Mouse (Mus musculus): Measurements from ENCODE around the gene Txn1.
A peak's percentile ranks its signal among the peaks of the same experiment; 100 is the strongest.

Txn1 gene

GRCm38 (mm10) chr4:57937292-57937691 is 18.9 kb downstream of the Txn1 start:
- no peak for DNase-seq

GRCm38 (mm10) chr4:57934181-57934580 is 22.0 kb downstream of the Txn1 start:
- no peak for DNase-seq

- peak in 1 of 2 experiments; percentile 34 for DNase-seq
These were observed 25.5 kb downstream of the Txn1 start for GRCm38 (mm10) chr4:57930559-57931170.

DNA sequence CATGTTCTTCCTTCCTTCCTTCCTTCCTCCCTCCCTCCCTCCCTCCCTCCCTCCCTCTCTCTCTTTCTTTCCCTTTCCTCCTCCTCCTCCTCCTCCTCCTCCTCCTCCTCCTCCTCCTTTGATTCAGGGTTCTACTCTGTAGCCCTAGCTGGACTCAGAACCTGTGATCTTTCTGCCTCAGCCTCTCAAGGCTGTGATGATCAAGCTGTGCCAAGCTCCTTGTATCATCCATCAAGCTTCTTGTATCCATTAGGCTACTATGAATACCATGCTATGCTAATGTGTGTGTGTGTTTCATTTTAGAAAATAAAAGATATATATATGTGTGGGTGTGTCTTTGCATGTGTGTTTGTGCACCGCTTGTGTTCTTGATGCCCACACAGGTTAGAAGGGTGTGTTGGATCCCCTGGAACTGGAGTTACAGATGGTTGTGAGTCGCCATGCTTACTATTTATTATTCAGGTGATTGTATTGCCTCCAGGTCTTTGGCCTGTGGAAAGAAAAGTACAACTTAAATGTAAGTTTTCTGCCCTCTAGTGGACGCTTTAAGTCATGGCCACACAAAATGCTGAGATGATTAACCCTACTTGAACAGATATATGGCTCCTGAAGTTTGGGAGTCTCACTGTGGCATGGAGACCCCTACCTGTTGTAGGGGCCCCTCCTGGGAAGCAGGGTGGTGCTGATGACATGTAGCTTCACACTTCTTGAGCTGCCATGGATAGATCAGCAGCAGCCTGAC is 28.6 kb downstream of the Txn1 start:
- DNase-seq = no peak

- no peak for DNase-seq
These were observed 31.6 kb downstream of the Txn1 start for GRCm38 (mm10) chr4:57924556-57925071.

DNA sequence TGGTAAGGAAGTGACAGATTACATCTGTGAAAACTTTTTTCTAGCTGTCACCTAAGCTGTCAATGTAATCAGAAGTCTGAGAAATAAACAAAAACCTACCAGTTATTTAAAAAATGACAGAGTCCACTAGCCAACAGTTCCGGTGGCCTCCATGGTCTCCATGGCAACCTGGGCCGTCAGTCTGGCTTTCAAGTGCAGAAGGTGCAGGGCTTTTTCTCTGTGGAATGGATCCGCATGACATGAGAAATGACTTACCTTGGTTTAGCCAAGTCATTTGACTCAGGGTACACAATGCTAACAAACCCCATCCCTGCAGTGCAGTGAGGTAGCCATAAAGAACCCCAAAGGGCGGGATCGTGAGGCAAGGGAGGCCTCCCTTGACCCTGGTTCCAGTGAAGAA is 34.0 kb downstream of the Txn1 start:
- no peak for DNase-seq

DNA sequence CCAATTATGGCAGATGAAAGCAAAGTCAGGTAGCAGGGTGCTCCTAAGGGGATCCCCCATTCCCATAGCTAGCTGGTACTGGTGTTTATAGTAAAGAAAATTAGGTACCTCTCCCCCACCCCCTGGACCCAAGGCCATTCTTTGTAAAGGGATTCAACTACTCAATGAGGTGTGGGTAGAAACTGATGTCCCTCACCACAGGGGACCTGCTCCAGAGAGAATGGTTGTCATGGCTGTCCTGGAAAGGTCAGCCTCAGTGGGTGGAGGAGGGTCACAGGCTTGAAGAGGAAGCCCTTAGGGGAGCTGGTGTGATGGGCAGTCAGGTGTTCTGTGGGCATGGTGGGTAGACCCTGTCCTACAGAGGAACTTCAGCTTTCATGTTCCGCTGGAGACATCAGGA is 35.7 kb downstream of the Txn1 start:
- DNase-seq = no peak

- no peak for DNase-seq
These were observed 36.5 kb downstream of the Txn1 start for GRCm38 (mm10) chr4:57919494-57920423.

GRCm38 (mm10) chr4:57916711-57917110 is 39.5 kb downstream of the Txn1 start:
- DNase-seq = no peak

DNA sequence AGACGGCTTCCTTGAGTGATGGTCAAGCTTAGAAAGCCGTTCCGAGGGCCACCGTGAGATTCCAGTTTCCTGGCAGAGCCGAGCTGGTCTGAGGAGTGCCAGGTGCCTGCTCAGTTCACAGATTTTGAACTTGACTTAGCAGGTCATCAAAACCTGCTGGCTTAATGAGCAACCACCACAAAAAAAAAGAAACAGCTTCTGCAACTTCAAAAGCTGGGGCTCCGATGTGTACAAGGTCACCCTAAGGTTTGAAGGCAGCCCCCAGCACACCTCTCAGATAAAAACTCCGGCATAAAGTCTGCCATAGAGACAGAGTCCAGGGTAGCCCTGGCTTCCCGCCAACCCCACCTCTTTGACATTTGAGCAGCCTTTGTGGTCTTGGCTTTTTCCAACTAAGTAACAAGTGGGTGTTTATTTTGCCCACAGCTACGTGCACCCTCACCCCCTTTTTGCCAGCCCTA is 40.0 kb downstream of the Txn1 start, which contains the start of gene D630039A03Rik:
D630039A03Rik (minus strand) TSS at position 97 of the 461 bp plus-strand sequence.
- peak; percentile 44 to 49 for DNase-seq

GRCm38 (mm10) chr4:57915216-57915965 is 40.8 kb downstream of the Txn1 start:
- DNase-seq = peak; percentile 58 to 74

DNA sequence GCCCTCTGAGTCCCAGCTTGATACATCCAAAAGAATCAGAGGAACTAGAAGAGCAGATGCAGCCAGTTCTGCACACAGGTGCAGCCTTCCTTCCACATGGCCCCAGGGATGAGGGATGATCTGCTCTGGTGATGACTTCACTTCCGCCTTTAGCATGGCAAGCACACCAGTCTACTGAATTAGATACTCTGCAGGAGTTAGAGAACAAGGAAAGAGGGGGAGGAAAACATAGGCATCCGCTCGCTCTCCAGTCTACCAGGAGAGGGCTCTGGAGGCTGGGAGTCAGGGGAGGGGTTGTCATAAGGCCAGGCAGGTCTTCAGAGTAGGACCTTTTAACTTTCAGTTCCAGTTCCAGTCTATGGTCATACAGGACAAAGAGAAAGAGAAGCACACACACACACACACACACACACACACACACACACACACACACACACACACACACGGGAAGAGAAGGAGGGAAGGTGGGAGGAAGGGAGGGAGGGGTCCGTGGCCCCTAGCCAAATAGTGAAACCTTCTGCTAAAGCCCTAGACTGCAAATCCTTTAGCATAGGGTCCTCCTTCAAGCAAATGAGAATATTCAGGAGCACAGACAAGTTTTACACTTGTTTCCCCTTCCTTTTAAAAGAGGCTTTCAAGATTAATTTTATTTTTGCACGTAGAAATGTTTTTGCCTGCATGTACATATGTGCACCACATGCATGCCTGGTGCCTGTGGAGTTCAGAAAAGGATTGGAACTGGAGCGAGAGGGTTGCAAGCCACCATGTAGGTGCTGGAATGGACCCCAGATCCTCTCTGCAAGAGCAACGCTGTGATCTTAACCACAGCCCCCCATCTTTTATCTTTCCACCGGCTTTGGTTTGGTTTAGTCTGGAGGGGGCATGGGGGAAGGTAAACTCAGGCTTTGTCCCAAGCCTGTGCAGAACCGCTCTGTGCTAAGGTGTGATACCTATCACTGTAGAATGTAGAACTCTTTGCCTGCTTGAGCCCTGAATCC is 41.7 kb downstream of the Txn1 start:
- no peak for DNase-seq

GRCm38 (mm10) chr4:57913021-57913420 is 43.2 kb downstream of the Txn1 start:
- DNase-seq = no peak

DNA sequence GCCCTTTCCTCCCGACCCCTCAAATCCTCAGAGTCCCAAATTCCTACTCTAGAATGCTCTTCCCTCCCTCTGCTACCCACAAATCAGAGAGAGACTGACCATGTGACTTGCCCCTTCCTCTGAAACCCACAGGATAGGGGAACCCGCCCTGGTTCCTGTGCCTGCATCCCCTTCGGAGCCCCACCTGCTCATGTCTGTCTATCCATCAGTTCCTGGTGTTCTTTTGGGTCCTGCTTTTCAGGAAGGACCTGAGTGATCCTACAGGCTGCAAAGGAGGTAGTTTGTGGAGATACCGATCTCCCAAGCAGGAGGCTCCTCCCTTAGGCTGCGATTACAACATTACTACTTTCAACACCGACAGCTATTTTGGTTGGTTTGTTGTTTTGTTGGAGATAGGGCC is 47.4 kb downstream of the Txn1 start:
- DNase-seq = no peak

- no peak for DNase-seq
These were observed 49.5 kb downstream of the Txn1 start for GRCm38 (mm10) chr4:57906708-57907107.

DNA sequence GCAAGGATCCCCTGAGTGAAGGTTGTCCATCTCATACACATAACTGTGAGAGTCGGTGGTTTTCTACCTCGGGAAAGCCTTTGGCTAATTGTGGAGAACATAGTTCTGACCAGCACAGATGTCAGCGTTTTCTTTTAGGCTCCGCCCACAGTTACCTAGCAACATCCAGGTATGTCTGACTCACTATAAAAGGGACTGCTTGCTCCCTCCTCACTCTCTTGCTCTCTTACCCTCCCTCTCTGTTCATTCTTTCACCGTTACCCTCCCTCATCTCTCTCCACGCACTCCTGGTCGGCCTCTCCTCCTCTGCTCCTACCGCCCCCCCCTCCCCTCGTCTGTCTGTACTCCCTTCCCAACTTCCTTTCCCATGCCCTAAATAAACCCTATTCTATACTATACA is 51.6 kb downstream of the Txn1 start:
- DNase-seq = no peak

DNA sequence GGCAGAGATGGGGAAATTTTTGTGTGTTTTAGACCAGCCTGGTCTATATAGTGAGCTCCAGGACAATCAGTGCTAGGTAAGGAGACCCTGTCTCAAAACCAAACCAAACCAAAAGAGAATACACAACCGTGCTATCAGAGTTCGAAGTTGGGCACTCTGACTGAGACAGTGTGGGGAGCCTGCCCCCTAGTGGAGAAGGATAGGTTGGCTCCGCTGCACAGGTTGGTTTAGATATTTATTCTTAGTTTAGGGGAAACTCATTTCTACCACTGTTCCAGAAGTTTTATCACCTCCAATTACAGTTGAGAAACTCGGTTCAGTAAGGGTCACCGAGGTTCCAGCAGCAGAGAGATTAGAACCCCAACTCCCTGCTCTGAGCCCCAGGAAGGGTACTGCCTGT is 52.0 kb downstream of the Txn1 start:
- DNase-seq = peak; percentile 39 to 73

DNA sequence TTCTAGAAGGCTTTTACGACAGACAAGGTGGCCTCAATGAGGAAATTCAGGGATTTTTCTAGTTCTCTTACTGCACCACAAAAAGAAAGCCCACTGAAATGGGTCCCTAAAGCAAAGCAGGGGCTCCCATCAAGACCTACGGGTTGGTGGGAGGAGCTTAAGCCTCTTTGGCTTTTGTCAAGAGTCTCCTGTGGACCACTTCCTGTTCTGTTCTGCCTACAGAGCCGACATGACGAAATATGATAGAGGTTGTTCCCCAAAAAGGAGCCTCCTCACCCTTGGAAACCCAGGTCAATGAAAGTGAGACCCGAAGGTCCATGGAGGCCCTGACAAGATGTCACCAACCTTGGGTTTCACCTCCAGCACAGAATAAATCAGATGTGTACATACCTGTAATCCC is 53.6 kb downstream of the Txn1 start:
- DNase-seq = no peak

DNA sequence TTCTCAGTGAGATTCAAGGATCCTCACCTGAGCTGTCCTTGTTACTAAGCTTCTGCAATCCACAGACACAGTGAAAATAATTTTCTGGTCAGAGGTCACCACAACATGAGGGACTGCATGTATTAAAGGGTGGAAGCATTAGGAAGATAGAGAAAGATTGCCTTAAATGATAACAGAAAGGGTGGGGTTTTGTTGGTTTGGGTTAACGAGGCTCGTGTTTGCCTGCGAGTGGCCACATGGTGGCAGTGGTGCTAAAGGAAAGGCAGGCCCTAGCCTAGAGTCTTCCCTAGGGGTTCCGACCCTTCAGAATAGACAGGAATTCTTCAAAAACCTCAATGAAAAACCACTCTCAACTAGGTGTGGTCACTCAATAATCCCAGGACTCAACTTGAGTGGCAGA is 55.0 kb downstream of the Txn1 start:
- peak; percentile 55 to 64 for DNase-seq

DNA sequence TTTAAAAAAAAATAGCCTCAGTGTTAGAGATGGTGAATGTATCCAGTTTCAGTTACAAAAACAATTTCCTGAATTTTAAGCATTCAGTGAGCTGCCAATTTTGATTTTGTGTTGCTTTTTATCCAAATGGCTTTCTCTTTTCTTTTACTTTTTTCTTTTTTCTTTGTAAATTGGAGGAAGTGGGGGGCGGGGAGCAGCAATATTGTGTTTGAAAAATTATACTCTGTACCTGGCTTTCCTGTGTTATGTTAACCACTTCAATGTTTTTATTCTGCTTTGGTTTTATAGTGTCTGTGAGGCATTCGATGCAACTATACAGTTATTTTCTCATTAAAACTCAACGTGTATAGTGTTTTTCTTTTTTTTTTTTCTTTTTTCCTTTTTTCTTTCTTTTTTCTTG is 59.6 kb downstream of the Txn1 start:
- no peak for DNase-seq

DNA sequence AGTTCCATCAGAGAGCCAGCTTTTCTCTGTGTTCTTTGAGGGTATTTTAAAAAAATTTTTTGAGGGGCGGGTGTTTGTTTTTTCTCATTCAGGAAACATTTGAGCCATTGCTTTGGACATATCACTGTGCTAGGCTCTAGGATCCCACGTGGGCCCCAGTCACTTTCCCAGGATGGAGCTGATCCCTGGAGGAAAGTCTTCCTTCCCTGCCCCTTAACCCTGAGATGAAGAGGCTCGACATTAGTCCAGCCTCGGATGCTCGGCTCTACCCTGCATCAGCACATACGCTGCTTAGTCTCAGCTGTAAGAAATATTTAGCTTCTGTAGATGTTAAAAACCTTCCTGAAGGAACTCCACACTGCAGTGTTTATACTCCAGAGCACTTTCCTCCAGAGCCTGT is 60.3 kb downstream of the Txn1 start:
- DNase-seq = no peak

Measured in lung, postnatal 4 days (tissue).